Comparison of ENCODE assay signal across 8 mouse cellular contexts in the genomic region with DNA sequence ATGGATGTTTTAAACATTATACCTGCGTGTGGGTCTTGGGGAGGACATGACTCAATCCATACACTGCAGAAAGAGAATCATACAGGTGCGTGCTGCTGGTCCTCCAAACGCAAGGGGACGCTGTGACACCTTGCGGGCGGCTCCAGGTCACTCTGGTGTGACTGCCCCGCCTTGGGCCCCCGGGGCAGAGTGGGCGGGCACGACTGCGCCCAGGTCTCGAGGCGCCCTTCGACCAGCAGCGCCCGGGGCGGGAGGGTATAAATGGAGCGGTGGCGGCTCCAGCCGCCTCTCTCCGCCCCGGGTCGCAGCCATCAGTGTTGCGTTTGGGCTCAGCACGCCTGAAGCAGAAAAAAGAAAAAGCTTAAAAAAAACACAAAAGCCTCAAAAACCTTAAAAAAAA. TPM values are rescaled to one million over a fixed set of nuclear protein-coding genes. Genes with fewer than 3 reads are reported as not detected.
DNase-seq lines count a peak whose midpoint lies in the region; ATAC-seq and TF ChIP-seq lines count a peak whose summit lies in the region.

No protein-coding gene starts in this region.

- H3K27ac ChIP-seq in embryonic facial prominence, embryonic 10.5 days (replicated peaks), result peak overlapping the region; percentile 82
- H3K27ac ChIP-seq in intestine, postnatal 0 days (ENCODE audit: low read depth, low read length), result peak overlapping the region; percentile 17
- H3K27ac ChIP-seq in midbrain, embryonic 11.5 days (ENCODE audit: low read depth, low read length), result no peak overlapping the region; the same call in 1 of the 2 replicates

- peak; percentile 96 for DNase-seq in adrenal gland, postnatal 14 days
- peak; percentile 95 for DNase-seq in embryonic facial prominence, embryonic 10.5 days (ENCODE audit: low spot score)
- peak; percentile 90 for DNase-seq in left cerebral cortex, postnatal 4 days
- DNase-seq in midbrain, embryonic 11.5 days (ENCODE audit: low spot score, missing footprints), result peak; percentile 98
- DNase-seq in right cerebral cortex, postnatal 4 days, result peak; percentile 77
- DNase-seq in yolk sac, embryonic 10.5 days (ENCODE audit: low spot score), result peak; percentile 93

- H3K9ac ChIP-seq in intestine, postnatal 0 days (ENCODE audit: low read depth, low read length), result peak overlapping the region; percentile 42; the same call in 1 of the 2 replicates
- peak overlapping the region; percentile 68 for H3K9ac ChIP-seq in midbrain, embryonic 11.5 days (ENCODE audit: low read length)

- H3K4me1 ChIP-seq in embryonic facial prominence, embryonic 10.5 days, result peaks cover 25% of the 10 kb centered on the region
- peaks cover 10% of the 10 kb centered on the region for H3K4me1 ChIP-seq in intestine, postnatal 0 days (replicated peaks; ENCODE audit: control insufficient read depth, insufficient read depth, low read length)
- peaks cover 22% of the 10 kb centered on the region for H3K4me1 ChIP-seq in midbrain, embryonic 11.5 days (ENCODE audit: control insufficient read depth, insufficient read depth, low read length)

- peak overlapping the region; percentile 68 for H3K4me3 ChIP-seq in embryonic facial prominence, embryonic 10.5 days
- H3K4me3 ChIP-seq in intestine, postnatal 0 days (ENCODE audit: low read depth, low read length), result peak overlapping the region; percentile 47
- H3K4me3 ChIP-seq in midbrain, embryonic 11.5 days (ENCODE audit: low read depth, low read length), result peak overlapping the region; percentile 47

- under 1% methylated on average over 25 of the region's 25 CpGs for WGBS in embryonic facial prominence, embryonic 10.5 days
- WGBS in intestine, postnatal 0 days, result under 1% methylated on average over 25 of the region's 25 CpGs
- WGBS in midbrain, embryonic 11.5 days, result 1% methylated on average over 25 of the region's 25 CpGs

- no peaks in the 10 kb centered on the region for H3K9me3 ChIP-seq in embryonic facial prominence, embryonic 10.5 days
- H3K9me3 ChIP-seq in intestine, postnatal 0 days (ENCODE audit: control insufficient read depth), result no peaks in the 10 kb centered on the region
- no peaks in the 10 kb centered on the region for H3K9me3 ChIP-seq in midbrain, embryonic 11.5 days (ENCODE audit: control insufficient read depth, low read length)

- no peaks in the 10 kb centered on the region for H3K27me3 ChIP-seq in embryonic facial prominence, embryonic 10.5 days (replicated peaks; ENCODE audit: low read depth, poor library complexity, severe bottlenecking)
- no peaks in the 10 kb centered on the region for H3K27me3 ChIP-seq in intestine, postnatal 0 days (replicated peaks; ENCODE audit: control insufficient read depth, insufficient read depth, low read length)
- H3K27me3 ChIP-seq in midbrain, embryonic 11.5 days (ENCODE audit: control insufficient read depth, insufficient read depth, low read length), result no peaks in the 10 kb centered on the region

- H3K36me3 ChIP-seq in embryonic facial prominence, embryonic 10.5 days (replicated peaks), result peaks cover 37% of the 10 kb centered on the region
- H3K36me3 ChIP-seq in intestine, postnatal 0 days (ENCODE audit: control insufficient read depth, insufficient read depth), result peaks cover 9% of the 10 kb centered on the region
- no peaks in the 10 kb centered on the region; the same call in 1 of the 2 replicates for H3K36me3 ChIP-seq in midbrain, embryonic 11.5 days (ENCODE audit: control insufficient read depth, insufficient read depth, low read length)

- peak; percentile 96 for ATAC-seq in granulocyte monocyte progenitor cell, adult 5-6 weeks (replicated peaks; ENCODE audit: poor library complexity, severe bottlenecking)
- ATAC-seq in intestine, postnatal 0 days, result peak; percentile 96
- peak; percentile 98 for ATAC-seq in midbrain, embryonic 11.5 days (ENCODE audit: low FRiP score)

- peak overlapping the region; percentile 73 for H3K4me2 ChIP-seq in intestine, postnatal 0 days (replicated peaks; ENCODE audit: low read depth)
- H3K4me2 ChIP-seq in midbrain, embryonic 11.5 days, result peak overlapping the region; percentile 88

- intact Hi-C loops in left cerebral cortex, postnatal 4 days (cut with DNase I), result no loop called here

- TF ChIP-seq CTCF in intestine, postnatal 0 days (IDR thresholded peaks at IDR 0.05; ENCODE audit: low read depth), result peak; percentile 97

RNA-seq across cellular contexts. Expression of gene Pabpc4, which starts 20.3 kb away (rescaled TPM):
- 98.4 and 98.6 TPM in 2 replicates for total RNA-seq in adrenal gland, postnatal 14 days (2021)
- polyA plus RNA-seq in embryonic facial prominence, embryonic 10.5 days (2016; fragmentation: Nextera tagmentation; extraction: Ambion mirVana), result 54.9 and 59.4 TPM in 2 replicates
- total RNA-seq in granulocyte monocyte progenitor cell, adult 5-6 weeks (2014; fragmentation: Nextera tagmentation), result 93.4 and 113 TPM in 2 replicates
- total RNA-seq in granulocyte monocyte progenitor cell, adult 5-6 weeks (2017), result 110 and 112 TPM in 2 replicates
- polyA plus RNA-seq in intestine, postnatal 0 days (2015; fragmentation: Nextera tagmentation; extraction: Ambion mirVana), result 12.6 and 15.0 TPM in 2 replicates
- 10 to 100 TPM; 62.6 to 65.5 TPM for total RNA-seq in left cerebral cortex, postnatal 4 days (2021)
- 29.6 and 40.4 TPM in 2 replicates for polyA plus RNA-seq in midbrain, embryonic 11.5 days (2014; fragmentation: Nextera tagmentation; extraction: Ambion mirVana)

RNA-seq across cellular contexts. Expression of gene Oxct2a, which starts 40.9 kb away (rescaled TPM):
- not detected in 2 replicates for total RNA-seq in adrenal gland, postnatal 14 days (2021)
- polyA plus RNA-seq in embryonic facial prominence, embryonic 10.5 days (2016; fragmentation: Nextera tagmentation; extraction: Ambion mirVana), result not detected in 2 replicates
- total RNA-seq in granulocyte monocyte progenitor cell, adult 5-6 weeks (2014; fragmentation: Nextera tagmentation), result not detected in 2 replicates
- total RNA-seq in granulocyte monocyte progenitor cell, adult 5-6 weeks (2017), result not detected in 2 replicates
- 0.21 and 0.24 TPM in 2 replicates for polyA plus RNA-seq in intestine, postnatal 0 days (2015; fragmentation: Nextera tagmentation; extraction: Ambion mirVana)
- total RNA-seq in left cerebral cortex, postnatal 4 days (2021), result under 1 TPM in 1 of 2 experiments, not detected in 1; 0.22 TPM
- polyA plus RNA-seq in midbrain, embryonic 11.5 days (2014; fragmentation: Nextera tagmentation; extraction: Ambion mirVana), result not detected in 2 replicates

RNA-seq across cellular contexts. Expression of gene Heyl, which starts 49.1 kb away (rescaled TPM):
- total RNA-seq in adrenal gland, postnatal 14 days (2021), result 14.1 and 17.8 TPM in 2 replicates
- 13.4 and 13.5 TPM in 2 replicates for polyA plus RNA-seq in embryonic facial prominence, embryonic 10.5 days (2016; fragmentation: Nextera tagmentation; extraction: Ambion mirVana)
- total RNA-seq in granulocyte monocyte progenitor cell, adult 5-6 weeks (2014; fragmentation: Nextera tagmentation), result not detected in 2 replicates
- not detected in 2 replicates for total RNA-seq in granulocyte monocyte progenitor cell, adult 5-6 weeks (2017)
- 4.3 and 4.5 TPM in 2 replicates for polyA plus RNA-seq in intestine, postnatal 0 days (2015; fragmentation: Nextera tagmentation; extraction: Ambion mirVana)
- 1 to 10 TPM; 5.9 to 6.6 TPM for total RNA-seq in left cerebral cortex, postnatal 4 days (2021)
- polyA plus RNA-seq in midbrain, embryonic 11.5 days (2014; fragmentation: Nextera tagmentation; extraction: Ambion mirVana), result 6.8 and 7.7 TPM in 2 replicates

Comparison
In these comparisons a context has a peak if more than half of its experiments do, and no peak if none do; other contexts are left out.
1. RNA of gene Heyl, which starts 49.1 kb away (total RNA-seq): 14.1 to 17.8 TPM in adrenal gland, postnatal 14 days and 5.9 to 6.6 TPM in left cerebral cortex, postnatal 4 days; not detected in granulocyte monocyte progenitor cell, adult 5-6 weeks; every median in the first group is over 4 times any median in the second.
2. Peak in every context shown above with its lines, with median percentiles within 50 percentile points of each other: DNase-seq, H3K4me3 ChIP-seq and ATAC-seq.